8 mouse cellular contexts compared by ENCODE assay signal in the genomic region with DNA sequence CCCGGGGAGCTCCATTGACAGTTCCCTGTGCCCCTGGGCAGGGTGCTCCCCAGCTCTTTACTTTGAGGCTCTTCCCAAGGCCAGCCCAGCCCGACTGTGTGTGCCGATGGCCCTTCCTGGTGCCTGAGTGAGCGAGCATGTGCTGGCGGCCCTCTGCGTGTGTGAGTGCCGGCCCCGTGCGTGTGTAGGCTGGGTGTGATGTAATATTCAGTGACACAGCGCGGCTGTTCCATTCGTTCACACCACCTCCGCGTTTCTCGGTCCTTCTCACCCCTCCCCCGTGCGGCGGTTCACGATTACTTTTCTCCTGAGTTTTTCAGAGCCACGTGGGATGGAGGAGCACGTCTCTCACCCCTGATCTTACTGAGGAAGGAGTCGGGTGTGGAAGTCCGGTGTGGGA. TPM values are rescaled to one million over a fixed set of nuclear protein-coding genes. Genes with fewer than 3 reads are reported as not detected.
DNase-seq lines count a peak whose midpoint lies in the region; ATAC-seq and TF ChIP-seq lines count a peak whose summit lies in the region.

No protein-coding gene starts in this region.

- peak overlapping the region; percentile 52 for H3K4me3 ChIP-seq in testis, adult 2 months (ENCODE audit: control insufficient read depth, low read depth, low read length)
- H3K4me3 ChIP-seq in intestine, postnatal 0 days (ENCODE audit: low read depth, low read length) = 0 out of 2 replicates have a peak overlapping the region, but pooled peaks have one; percentile 0
- H3K4me3 ChIP-seq in small intestine, adult 2 months (ENCODE audit: low read depth, low read length) = peak overlapping the region; percentile 5; the same call in 1 of the 2 replicates

- ATAC-seq in intestine, postnatal 0 days = peak; percentile 48; the same call in 1 of the 2 replicates

- no peak for TF ChIP-seq CTCF in testis, adult 2 months (IDR thresholded peaks at IDR 0.05; ENCODE audit: control insufficient read depth, insufficient read depth, insufficient replicate concordance, low read depth, low read length)
- TF ChIP-seq CTCF in intestine, postnatal 0 days (IDR thresholded peaks at IDR 0.05; ENCODE audit: low read depth) = no peak
- TF ChIP-seq CTCF in small intestine, adult 2 months (IDR thresholded peaks at IDR 0.05; ENCODE audit: extremely low read depth, insufficient read length, insufficient replicate concordance, low read depth, low read length) = no peak

- no peak for TF ChIP-seq POLR2A in testis, adult 2 months (IDR thresholded peaks at IDR 0.05; ENCODE audit: control insufficient read depth, low read depth, low read length)
- TF ChIP-seq POLR2A in small intestine, adult 2 months (IDR thresholded peaks at IDR 0.05; ENCODE audit: low read depth, low read length) = no peak

- H3K27me3 ChIP-seq in testis, adult 2 months (ENCODE audit: control insufficient read depth, insufficient read depth, low read length) = no peaks in the 10 kb centered on the region
- peaks cover 54% of the 10 kb centered on the region for H3K27me3 ChIP-seq in intestine, postnatal 0 days (replicated peaks; ENCODE audit: control insufficient read depth, insufficient read depth, low read length)
- peaks cover 51% of the 10 kb centered on the region for H3K27me3 ChIP-seq in small intestine, adult 2 months (ENCODE audit: control insufficient read depth, insufficient read depth, low read length)

- no peaks in the 10 kb centered on the region for H3K9me3 ChIP-seq in intestine, postnatal 0 days (ENCODE audit: control insufficient read depth)

- no peak for DNase-seq in testis, postnatal 14 days (ENCODE audit: low spot score)
- DNase-seq in heart, adult 11 months = peak; percentile 97
- DNase-seq in lung, postnatal 36 days = peak; percentile 35
- no peak for DNase-seq in yolk sac, embryonic 10.5 days (ENCODE audit: low spot score)
- DNase-seq in ovary, postnatal 10 days (ENCODE audit: low spot score) = no peak

- no peak overlapping the region for H3K9ac ChIP-seq in intestine, postnatal 0 days (ENCODE audit: low read depth, low read length)

- H3K4me2 ChIP-seq in intestine, postnatal 0 days (replicated peaks; ENCODE audit: low read depth) = peak overlapping the region; percentile 44

- no peaks in the 10 kb centered on the region for H3K36me3 ChIP-seq in testis, adult 2 months (ENCODE audit: control insufficient read depth, insufficient read depth, low read length)
- no peaks in the 10 kb centered on the region for H3K36me3 ChIP-seq in intestine, postnatal 0 days (ENCODE audit: control insufficient read depth, insufficient read depth)
- H3K36me3 ChIP-seq in small intestine, adult 2 months (ENCODE audit: control insufficient read depth, insufficient read depth, low read length) = no peaks in the 10 kb centered on the region

- 6% methylated on average over 23 of the region's 23 CpGs for WGBS in intestine, postnatal 0 days
- WGBS in small intestine, adult 2 months = 5% methylated on average over 23 of the region's 23 CpGs

- H3K27ac ChIP-seq in testis, adult 2 months (ENCODE audit: control insufficient read depth, insufficient read depth, low read depth, low read length) = no peak overlapping the region
- H3K27ac ChIP-seq in intestine, postnatal 0 days (ENCODE audit: low read depth, low read length) = no peak overlapping the region
- H3K27ac ChIP-seq in small intestine, adult 2 months (ENCODE audit: insufficient read depth, low read depth, low read length) = no peak overlapping the region

- H3K4me1 ChIP-seq in testis, adult 2 months (ENCODE audit: control insufficient read depth, insufficient read depth, low read length) = peaks cover 12% of the 10 kb centered on the region
- no peaks in the 10 kb centered on the region; the same call in 1 of the 2 replicates for H3K4me1 ChIP-seq in intestine, postnatal 0 days (replicated peaks; ENCODE audit: control insufficient read depth, insufficient read depth, low read length)
- H3K4me1 ChIP-seq in small intestine, adult 2 months (ENCODE audit: control insufficient read depth, insufficient read depth, insufficient read length, low read length) = peaks cover 4% of the 10 kb centered on the region; the same call in 1 of the 2 replicates

RNA-seq across cellular contexts. Expression of gene Rtn4rl2, which starts 3.9 kb away (rescaled TPM):
- 2.4 and 2.7 TPM in 2 replicates for polyA plus RNA-seq in testis, adult 2 months (2012; rRNA removed)
- polyA plus RNA-seq in intestine, postnatal 0 days (2015; fragmentation: Nextera tagmentation; extraction: Ambion mirVana) = 0.98 and 1.0 TPM in 2 replicates
- 4.8 and 11.8 TPM in 2 replicates for polyA plus RNA-seq in small intestine, adult 2 months (2012; rRNA removed)

RNA-seq across cellular contexts. Expression of gene Slc43a1, which starts 44.0 kb away (rescaled TPM):
- 0.63 and 1.00 TPM in 2 replicates for polyA plus RNA-seq in testis, adult 2 months (2012; rRNA removed)
- 3.6 and 4.1 TPM in 2 replicates for polyA plus RNA-seq in intestine, postnatal 0 days (2015; fragmentation: Nextera tagmentation; extraction: Ambion mirVana)
- polyA plus RNA-seq in small intestine, adult 2 months (2012; rRNA removed) = 1.8 and 4.4 TPM in 2 replicates

RNA-seq across cellular contexts. Expression of gene Slc43a3, which starts 53.8 kb away (rescaled TPM):
- polyA plus RNA-seq in testis, adult 2 months (2012; rRNA removed) = 4.6 and 4.8 TPM in 2 replicates
- polyA plus RNA-seq in intestine, postnatal 0 days (2015; fragmentation: Nextera tagmentation; extraction: Ambion mirVana) = 42.5 and 48.0 TPM in 2 replicates
- polyA plus RNA-seq in small intestine, adult 2 months (2012; rRNA removed) = 14.4 and 31.1 TPM in 2 replicates

RNA-seq across cellular contexts. Expression of gene Timm10, which starts 55.8 kb away (rescaled TPM):
- polyA plus RNA-seq in testis, adult 2 months (2012; rRNA removed) = 23.3 and 28.5 TPM in 2 replicates
- polyA plus RNA-seq in intestine, postnatal 0 days (2015; fragmentation: Nextera tagmentation; extraction: Ambion mirVana) = 51.9 and 59.2 TPM in 2 replicates
- polyA plus RNA-seq in small intestine, adult 2 months (2012; rRNA removed) = 28.6 and 32.0 TPM in 2 replicates

Comparison
In these comparisons a context has a peak if more than half of its experiments do, and no peak if none do; other contexts are left out.
1. H3K4me3 ChIP-seq: peak in every context shown above with its lines; median percentile 52 in testis, adult 2 months; 5 in small intestine, adult 2 months; 0 in intestine, postnatal 0 days.
2. DNase-seq: peak in heart, adult 11 months (single experiment) and lung, postnatal 36 days (single experiment); none in testis, postnatal 14 days (single experiment), yolk sac, embryonic 10.5 days (single experiment) and ovary, postnatal 10 days (single experiment).